Mouse (Mus musculus): ENCODE measurements around the gene Galnt7. TPM values are rescaled to one million over a fixed set of nuclear protein-coding genes. Genes with fewer than 3 reads are reported as not detected.

The Galnt7 gene
- total and polyA plus RNA-seq, 3 experiments = 11.1 to 138 (median 18.5) TPM

- no peak for DNase-seq (ENCODE audit: low read depth, low spot score)
- Histone ChIP-seq H3K9ac (ENCODE audit: control insufficient read depth, low read depth, low read length, poor library complexity, severe bottlenecking) (no peak overlapping the region), H3K4me1 (ENCODE audit: control insufficient read depth in 1 of 2, insufficient read depth in 2 of 2, low read length in 2 of 2) (peaks cover 16 to 32% of the 10 kb centered on the region in 2 experiments), H3K9me3 (replicated peaks; ENCODE audit: insufficient read depth, low read length) (no peaks in the 10 kb centered on the region), H3K36me3 (ENCODE audit: control insufficient read depth in 1 of 2, insufficient read depth in 2 of 2, low read length in 2 of 2) (peaks cover 0 to 30% of the 10 kb centered on the region in 2 experiments; a peak in 2 of 4 replicates), H3K27me3 (ENCODE audit: control insufficient read depth in 1 of 2, insufficient read depth in 2 of 2, low read length in 2 of 2) (no peaks in the 10 kb centered on the region), H3K79me2 (ENCODE audit: control insufficient read depth, insufficient read depth, low read length, poor library complexity) (0 out of 2 replicates have a peak, but pooled peaks cover 1% of the 10 kb centered on the region), H3K27ac (ENCODE audit: control insufficient read depth, low read depth, low read length) (no peak overlapping the region), H3K4me3 (ENCODE audit: control insufficient read depth in 1 of 2, insufficient read depth in 1 of 2, low read depth in 2 of 2, low read length in 2 of 2) (no peak overlapping the region)
- TF ChIP-seq GATA1 (IDR thresholded peaks at IDR 0.05; ENCODE audit: low read depth, low read length) (no peak), MEF2A (IDR thresholded peaks at IDR 0.05; ENCODE audit: extremely low read depth, insufficient replicate concordance, low read depth, low read length, poor library complexity, severe bottlenecking) (no peak), ZC3H11A (IDR thresholded peaks at IDR 0.05; ENCODE audit: low read depth, low read length) (no peak), POLR2A (IDR thresholded peaks at IDR 0.05; ENCODE audit: control insufficient read depth in 1 of 2, insufficient read depth in 1 of 2, low read depth in 1 of 2, low read length in 2 of 2, poor library complexity in 1 of 2) (no peak), SMC3 (IDR thresholded peaks at IDR 0.05; ENCODE audit: low read depth, low read length) (no peak), EP300 (IDR thresholded peaks at IDR 0.05; ENCODE audit: low read depth in 1 of 2, low read length in 2 of 2) (no peak), NELFE (IDR thresholded peaks at IDR 0.05; ENCODE audit: low read depth, low read length) (no peak), RAD21 (IDR thresholded peaks at IDR 0.05; ENCODE audit: low read depth, low read length) (no peak), CHD2 (IDR thresholded peaks at IDR 0.05; ENCODE audit: low read length) (no peak), CTCF (IDR thresholded peaks at IDR 0.05 in 2 of 3, conservative IDR thresholded peaks at IDR 0.05 in 1 of 3; ENCODE audit: control insufficient read depth in 1 of 3, insufficient read depth in 1 of 3, low read depth in 2 of 3, low read length in 3 of 3, poor library complexity in 1 of 3, severe bottlenecking in 1 of 3) (no peak), E2F4 (IDR thresholded peaks at IDR 0.05; ENCODE audit: borderline replicate concordance, low read depth, low read length) (no peak), MXI1 (IDR thresholded peaks at IDR 0.05; ENCODE audit: low read depth, low read length) (no peak), NRF1 (IDR thresholded peaks at IDR 0.05; ENCODE audit: insufficient read depth, low read depth, low read length, poor library complexity, severe bottlenecking) (no peak), KAT2A (conservative IDR thresholded peaks at IDR 0.05; ENCODE audit: low read depth, low read length) (no peak), TAL1 (IDR thresholded peaks at IDR 0.05; ENCODE audit: low read length) (no peak), TCF12 (IDR thresholded peaks at IDR 0.05; ENCODE audit: low read depth, low read length) (no peak), UBTF (IDR thresholded peaks at IDR 0.05; ENCODE audit: borderline replicate concordance, insufficient read depth, low read depth, low read length) (no peak), SIN3A (IDR thresholded peaks at IDR 0.05; ENCODE audit: low read length) (no peak), JUND (IDR thresholded peaks at IDR 0.05; ENCODE audit: low read depth, low read length) (no peak)
Measured at GRCm38 (mm10) chr8:57592604-57593003, 60.2 kb downstream of the Galnt7 start.

- Histone ChIP-seq H3K4me1 (ENCODE audit: control insufficient read depth in 1 of 2, insufficient read depth in 2 of 2, low read length in 2 of 2) (peaks cover 16 to 32% of the 10 kb centered on the region in 2 experiments), H3K27ac (ENCODE audit: control insufficient read depth, low read depth, low read length) (no peak overlapping the region), H3K4me3 (ENCODE audit: control insufficient read depth in 1 of 2, insufficient read depth in 1 of 2, low read depth in 2 of 2, low read length in 2 of 2) (no peak overlapping the region)
Measured at GRCm38 (mm10) chr8:57591681-57592080, 61.2 kb downstream of the Galnt7 start.

More at GRCm38 (mm10) chr8:57591681-57592080, 61.2 kb downstream of the Galnt7 start:
- TF ChIP-seq ZKSCAN1 (IDR thresholded peaks at IDR 0.05; ENCODE audit: low read depth, low read length) = no peak
- no peak for TF ChIP-seq SIN3A (IDR thresholded peaks at IDR 0.05; ENCODE audit: low read length)
- TF ChIP-seq MAZ (IDR thresholded peaks at IDR 0.05; ENCODE audit: low read depth, low read length) = no peak
- no peak for TF ChIP-seq ELF1 (IDR thresholded peaks at IDR 0.05; ENCODE audit: low read depth, low read length)
- TF ChIP-seq MYB (IDR thresholded peaks at IDR 0.05; ENCODE audit: low read depth, low read length) = no peak
- TF ChIP-seq MXI1 (IDR thresholded peaks at IDR 0.05; ENCODE audit: low read depth, low read length) = no peak
- no peak for TF ChIP-seq BHLHE40 (IDR thresholded peaks at IDR 0.05; ENCODE audit: borderline replicate concordance, low read depth, low read length)
- TF ChIP-seq SMC3 (IDR thresholded peaks at IDR 0.05; ENCODE audit: low read depth, low read length) = no peak
- TF ChIP-seq JUND (IDR thresholded peaks at IDR 0.05; ENCODE audit: low read depth, low read length) = no peak
- Histone ChIP-seq H3K9me3 (replicated peaks; ENCODE audit: insufficient read depth, low read length) (no peaks in the 10 kb centered on the region), H3K9ac (ENCODE audit: control insufficient read depth, low read depth, low read length, poor library complexity, severe bottlenecking) (no peak overlapping the region), H3K36me3 (ENCODE audit: control insufficient read depth in 1 of 2, insufficient read depth in 2 of 2, low read length in 2 of 2) (peaks cover 0 to 32% of the 10 kb centered on the region in 2 experiments; a peak in 2 of 4 replicates), H3K79me2 (ENCODE audit: control insufficient read depth, insufficient read depth, low read length, poor library complexity) (0 out of 2 replicates have a peak, but pooled peaks cover 1% of the 10 kb centered on the region), H3K27me3 (ENCODE audit: control insufficient read depth in 1 of 2, insufficient read depth in 2 of 2, low read length in 2 of 2) (no peaks in the 10 kb centered on the region)
- no peak for DNase-seq (ENCODE audit: low read depth, low spot score)

All from MEL (cell line).